Mouse (Mus musculus) stomach, postnatal 0 days (tissue): ENCODE data around the gene Pdzd2. TPM values are rescaled to one million over a fixed set of nuclear protein-coding genes. Genes with fewer than 3 reads are reported as not detected.

ENCODE experiments used
- ATAC-seq: fragments of 200-750 bp; cut with Nextera tagmentation; 2 replicates; pipeline ENCODE4 v1.8.0; 2017; ENCODE audit not compliant: low FRiP score, low TSS enrichment
- DNase-seq: peaks from one replicate; pipeline ENCODE4 v3.0.0-alpha.2; 2016; ENCODE audit warnings: low spot score
- H3K27ac ChIP-seq: fragments of 300-500 bp; sonication (generic); replicated peaks from 2 replicates; pipeline ENCODE4 v1.5.1; 2014; ENCODE audit warnings: mild to moderate bottlenecking, control low read depth
- H3K27me3 ChIP-seq: fragments of 300-500 bp; sonication (generic); 2 replicates; pipeline ENCODE4 v1.6.1; 2014; ENCODE audit warnings: low read length; ENCODE audit not compliant: control insufficient read depth, insufficient read depth
- H3K36me3 ChIP-seq: fragments of 300-500 bp; sonication (generic); 2 replicates; pipeline ENCODE4 v1.6.1; 2014; ENCODE audit warnings: low read length, mixed read lengths; ENCODE audit not compliant: control insufficient read depth, insufficient read depth
- H3K4me1 ChIP-seq: fragments of 300-500 bp; sonication (generic); replicated peaks from 2 replicates; pipeline ENCODE4 v1.6.1; 2014; ENCODE audit warnings: antibody characterized with exemption; ENCODE audit not compliant: control insufficient read depth, insufficient read depth
- H3K4me2 ChIP-seq: fragments of 300-500 bp; sonication (generic); replicated peaks from 2 replicates; pipeline ENCODE4 v1.6.1; 2014; ENCODE audit warnings: low read depth, mild to moderate bottlenecking, control low read depth, moderate library complexity
- H3K4me3 ChIP-seq: fragments of 300-500 bp; sonication (generic); 2 replicates; pipeline ENCODE4 v1.5.1; 2014; ENCODE audit warnings: low read depth, low read length, control low read depth
- H3K9ac ChIP-seq: fragments of 300-500 bp; sonication (generic); 2 replicates; pipeline ENCODE4 v1.6.1; 2014; ENCODE audit warnings: mild to moderate bottlenecking, low read length, control low read depth, mixed read lengths
- H3K9me3 ChIP-seq: fragments of 300-500 bp; sonication (generic); 2 replicates; pipeline ENCODE4 v1.6.1; 2016; ENCODE audit warnings: low read length; ENCODE audit not compliant: control insufficient read depth
- CTCF ChIP-seq: IDR thresholded peaks from 2 replicates; pipeline ENCODE4 v1.5.1; 2016; ENCODE audit warnings: antibody characterized with exemption, low read depth, mild to moderate bottlenecking, moderate library complexity
- EP300 ChIP-seq: optimal IDR thresholded peaks from 2 replicates; pipeline ENCODE3; 2016; ENCODE audit warnings: antibody characterized with exemption
- WGBS: fragments of 180-500 bp; shearing (Covaris S2); extraction: QIAGEN DNeasy Blood & Tissue Kit; methylation state at CpG from one replicate; pipeline ENCODE4 v1.1.7; 2014; 5-methylcytosine and 5-hydroxymethylcytosine counted together
- polyA plus RNA-seq: library from polyadenylated mRNA; unstranded; fragments of >200 nt; fragmentation: Nextera tagmentation; extraction: Ambion mirVana; gene quantifications from 2 replicates; pipeline ENCODE4 v1.2.1, GENCODE M21; 2015

Gene Pdzd2
- polyA plus RNA-seq, 1 experiment from 2014 or later = 19.1 TPM

GRCm38 (mm10) chr15:12543686-12544325, 195.9 kb downstream of the Pdzd2 start:
- no peaks in the 10 kb centered on the region for H3K27me3 ChIP-seq
- TF ChIP-seq CTCF (no peak), EP300 (no peak)
- no peak for DNase-seq
- H3K9me3 ChIP-seq = no peaks in the 10 kb centered on the region
- H3K27ac ChIP-seq = no peak overlapping the region
- H3K4me2 ChIP-seq = no peak overlapping the region
- H3K9ac ChIP-seq = no peak overlapping the region
- WGBS = 82% methylated on average over 13 of the region's 13 CpGs
- H3K36me3 ChIP-seq = no peaks in the 10 kb centered on the region
- ATAC-seq = no peak
- H3K4me1 ChIP-seq = no peaks in the 10 kb centered on the region; the same call in 1 of the 2 replicates
- H3K4me3 ChIP-seq = no peak overlapping the region

DNA sequence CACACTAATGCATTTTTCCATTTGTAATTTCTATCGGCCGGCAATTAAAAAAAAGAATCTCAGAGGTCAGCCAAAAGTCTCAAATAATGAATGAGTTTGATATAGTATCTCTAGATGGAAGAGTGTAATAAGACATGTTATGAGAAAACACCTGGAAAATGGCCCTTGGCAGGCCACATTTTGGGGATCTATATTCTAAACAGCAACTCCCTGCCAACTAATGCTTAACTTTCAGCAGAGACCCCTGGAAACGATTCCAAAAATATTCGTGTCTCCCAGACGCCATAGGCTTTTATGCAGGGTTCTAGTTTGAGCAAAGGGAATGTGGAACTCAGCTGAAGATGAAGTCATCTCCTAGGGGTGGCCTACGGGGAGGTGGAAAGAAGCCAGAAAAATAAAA, 197.4 kb downstream of the Pdzd2 start:
- Histone ChIP-seq H3K4me2 (no peak overlapping the region), H3K9ac (no peak overlapping the region), H3K27ac (no peak overlapping the region), H3K36me3 (no peaks in the 10 kb centered on the region), H3K9me3 (no peaks in the 10 kb centered on the region), H3K27me3 (no peaks in the 10 kb centered on the region), H3K4me3 (no peak overlapping the region), H3K4me1 (no peaks in the 10 kb centered on the region; the same call in 1 of the 2 replicates)
- WGBS = 55% methylated on average over 6 of the region's 6 CpGs
- TF ChIP-seq EP300 (no peak), CTCF (no peak)
- ATAC-seq (no peak), DNase-seq (no peak)

DNA sequence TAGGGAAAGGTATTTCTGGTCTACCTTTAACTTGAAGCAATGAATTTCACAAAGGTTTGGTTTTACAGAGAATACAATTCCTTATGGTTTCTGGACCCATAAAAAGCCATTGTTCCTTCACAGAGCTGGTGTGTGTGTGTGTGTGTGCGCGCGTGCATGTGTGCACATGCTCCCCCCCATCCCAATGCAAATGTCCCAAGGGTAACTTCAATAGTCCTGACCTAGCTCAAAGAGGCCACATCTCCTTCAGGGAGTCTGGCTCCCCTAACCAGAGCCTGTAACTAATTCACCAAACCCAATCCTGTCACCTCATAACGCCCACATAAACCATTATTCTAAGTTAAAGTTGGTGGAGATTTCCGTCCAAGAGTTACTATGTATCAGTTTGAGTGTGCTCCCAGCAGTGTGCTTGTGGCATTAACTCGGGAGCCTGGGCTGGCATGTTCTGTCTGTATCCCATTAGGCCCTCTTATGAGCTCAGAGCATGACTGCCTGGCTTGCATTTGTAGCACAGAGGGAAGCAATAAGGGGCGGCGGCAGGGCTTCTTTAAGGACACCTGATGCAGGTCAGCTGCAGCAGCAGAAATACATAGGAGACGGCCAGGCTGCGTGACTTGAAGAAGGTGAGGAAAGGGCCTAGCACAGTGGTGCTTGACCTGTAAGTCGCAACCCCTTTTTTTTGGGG, 200.0 kb downstream of the Pdzd2 start:
- DNase-seq (no peak), ATAC-seq (no peak)
- Histone ChIP-seq H3K9ac (no peak overlapping the region), H3K36me3 (no peaks in the 10 kb centered on the region), H3K4me1 (no peaks in the 10 kb centered on the region), H3K27ac (no peak overlapping the region), H3K4me2 (no peak overlapping the region), H3K4me3 (no peak overlapping the region), H3K27me3 (no peaks in the 10 kb centered on the region), H3K9me3 (no peaks in the 10 kb centered on the region)
- no peak for TF ChIP-seq EP300
- no peak for TF ChIP-seq CTCF
- 96% methylated on average over 11 of the region's 11 CpGs for WGBS

DNA sequence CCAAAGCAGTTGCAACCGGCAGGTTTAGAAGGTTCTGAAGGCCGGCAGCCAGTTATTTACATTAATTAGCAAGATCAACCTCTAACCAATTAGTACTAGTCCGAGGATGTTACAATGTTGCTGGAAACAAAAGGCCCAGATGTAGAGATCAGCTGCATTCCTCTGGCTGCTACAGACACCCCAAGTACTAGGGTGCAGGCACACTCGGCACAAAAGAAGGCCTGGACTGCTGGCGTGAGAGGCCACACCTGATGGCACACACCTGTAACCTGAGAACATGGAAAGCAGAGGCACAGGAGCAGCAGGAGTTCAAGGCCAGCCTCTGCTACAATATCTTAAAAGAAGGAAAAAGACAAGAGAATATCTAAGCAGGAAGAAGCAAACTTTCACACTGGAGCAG, 206.5 kb downstream of the Pdzd2 start:
- no peak overlapping the region for H3K4me2 ChIP-seq
- H3K27ac ChIP-seq = no peak overlapping the region
- no peaks in the 10 kb centered on the region for H3K27me3 ChIP-seq
- no peak for DNase-seq
- H3K9me3 ChIP-seq = no peaks in the 10 kb centered on the region
- no peak overlapping the region for H3K9ac ChIP-seq
- no peaks in the 10 kb centered on the region for H3K4me1 ChIP-seq
- WGBS = 78% methylated on average over 5 of the region's 5 CpGs
- no peak for TF ChIP-seq CTCF
- no peak for TF ChIP-seq EP300
- H3K4me3 ChIP-seq = no peak overlapping the region
- no peaks in the 10 kb centered on the region for H3K36me3 ChIP-seq
- no peak for ATAC-seq

DNA sequence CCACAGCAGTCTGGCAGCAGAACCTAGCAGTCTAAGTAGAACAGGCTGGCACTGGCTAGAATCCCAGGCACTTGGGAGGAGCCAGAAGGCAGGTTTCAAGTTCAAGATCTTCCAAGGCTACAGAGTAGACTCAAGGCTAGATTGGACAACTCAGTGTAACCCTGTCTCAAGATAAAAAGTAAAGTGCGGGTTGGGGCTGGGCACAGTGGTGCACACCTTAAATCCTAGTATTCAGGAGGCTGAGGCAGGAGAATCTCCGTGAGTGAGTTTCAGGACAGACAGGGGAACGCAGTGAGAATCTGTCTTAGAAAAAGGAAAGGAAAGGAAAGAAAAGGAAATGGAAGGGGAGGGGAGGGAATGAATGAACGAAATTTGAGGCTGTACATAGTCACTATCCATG, 207.2 kb downstream of the Pdzd2 start:
- no peaks in the 10 kb centered on the region for H3K4me1 ChIP-seq
- no peak overlapping the region for H3K27ac ChIP-seq
- no peak overlapping the region for H3K9ac ChIP-seq
- H3K36me3 ChIP-seq = no peaks in the 10 kb centered on the region
- H3K27me3 ChIP-seq = no peaks in the 10 kb centered on the region
- 91% methylated on average over 4 of the region's 4 CpGs for WGBS
- ATAC-seq (no peak), DNase-seq (no peak)
- TF ChIP-seq CTCF = no peak
- no peak for TF ChIP-seq EP300
- no peak overlapping the region for H3K4me2 ChIP-seq
- no peak overlapping the region for H3K4me3 ChIP-seq
- no peaks in the 10 kb centered on the region for H3K9me3 ChIP-seq

- no peak overlapping the region for H3K4me2 ChIP-seq
- DNase-seq (no peak), ATAC-seq (no peak)
- H3K4me1 ChIP-seq = no peaks in the 10 kb centered on the region
- H3K9ac ChIP-seq = no peak overlapping the region
- no peak overlapping the region for H3K4me3 ChIP-seq
- H3K36me3 ChIP-seq = no peaks in the 10 kb centered on the region
- TF ChIP-seq CTCF (no peak), EP300 (no peak)
- no peak overlapping the region for H3K27ac ChIP-seq
- H3K9me3 ChIP-seq = no peaks in the 10 kb centered on the region
- no peaks in the 10 kb centered on the region for H3K27me3 ChIP-seq
- WGBS = 67% methylated on average over 7 of the region's 7 CpGs
Observed at GRCm38 (mm10) chr15:12522810-12523209, 216.9 kb downstream of the Pdzd2 start.
